Mouse (Mus musculus) heart, postnatal 0 days (tissue): ENCODE measurements at regions not wholly inside any gene's neighbourhood (a gene's known extent, or its start where the extent isn't known, plus 50 kb on each side); places are given as distances from the start of the nearest gene placed in this dataset.

Experiments
- ATAC-seq: fragments of 200-750 bp; cut with Nextera tagmentation; 2 replicates; pipeline ENCODE4 v1.8.0; 2017; ENCODE audit warnings: low read depth, moderate number of reproducible peaks, moderate library complexity; ENCODE audit not compliant: insufficient read depth
- DNase-seq: peaks from one replicate; pipeline ENCODE4 v3.0.0-alpha.2; 2016; ENCODE audit warnings: low spot score
- H3K27ac ChIP-seq: fragments of 300-500 bp; sonication (generic); 2 replicates; pipeline ENCODE4 v1.5.1; 2014; ENCODE audit warnings: low read depth, mild to moderate bottlenecking
- H3K27me3 ChIP-seq: fragments of 300-500 bp; sonication (generic); 2 replicates; pipeline ENCODE4 v1.6.1; 2014; ENCODE audit warnings: low read length, mixed read lengths; ENCODE audit not compliant: control insufficient read depth, insufficient read depth
- H3K36me3 ChIP-seq: fragments of 300-500 bp; sonication (generic); replicated peaks from 2 replicates; pipeline ENCODE4 v1.6.1; 2014; ENCODE audit warnings: low read length, mixed read lengths; ENCODE audit not compliant: control insufficient read depth, insufficient read depth
- H3K4me1 ChIP-seq: fragments of 300-500 bp; sonication (generic); 2 replicates; pipeline ENCODE4 v1.6.1; 2014; ENCODE audit warnings: antibody characterized with exemption; ENCODE audit not compliant: control insufficient read depth, insufficient read depth
- H3K4me2 ChIP-seq: fragments of 300-500 bp; sonication (generic); 2 replicates; pipeline ENCODE4 v1.6.1; 2014; ENCODE audit warnings: low read depth, mild to moderate bottlenecking, low read length, moderate library complexity
- H3K4me3 ChIP-seq: fragments of 300-500 bp; sonication (generic); 2 replicates; pipeline ENCODE4 v1.5.1; 2014; ENCODE audit warnings: low read depth, low read length
- H3K9ac ChIP-seq: fragments of 300-500 bp; sonication (generic); replicated peaks from 2 replicates; pipeline ENCODE4 v1.6.1; 2014; ENCODE audit warnings: low read depth, low read length, mixed read lengths
- H3K9me3 ChIP-seq: fragments of 300-500 bp; sonication (generic); replicated peaks from 2 replicates; pipeline ENCODE4 v1.6.1; 2016; ENCODE audit warnings: low read length; ENCODE audit not compliant: control insufficient read depth
- CTCF ChIP-seq: IDR thresholded peaks from 2 replicates; pipeline ENCODE4 v1.5.1; 2016; ENCODE audit warnings: antibody characterized with exemption, control low read depth, low read depth
- EP300 ChIP-seq: IDR thresholded peaks from 2 replicates; pipeline ENCODE4 v1.6.1; 2016; ENCODE audit warnings: antibody characterized with exemption, low read depth
- WGBS: fragments of 180-500 bp; shearing (Covaris S2); extraction: QIAGEN DNeasy Blood & Tissue Kit; methylation state at CpG from one replicate; pipeline ENCODE4 v1.1.7; 2014; 5-methylcytosine and 5-hydroxymethylcytosine counted together

DNA sequence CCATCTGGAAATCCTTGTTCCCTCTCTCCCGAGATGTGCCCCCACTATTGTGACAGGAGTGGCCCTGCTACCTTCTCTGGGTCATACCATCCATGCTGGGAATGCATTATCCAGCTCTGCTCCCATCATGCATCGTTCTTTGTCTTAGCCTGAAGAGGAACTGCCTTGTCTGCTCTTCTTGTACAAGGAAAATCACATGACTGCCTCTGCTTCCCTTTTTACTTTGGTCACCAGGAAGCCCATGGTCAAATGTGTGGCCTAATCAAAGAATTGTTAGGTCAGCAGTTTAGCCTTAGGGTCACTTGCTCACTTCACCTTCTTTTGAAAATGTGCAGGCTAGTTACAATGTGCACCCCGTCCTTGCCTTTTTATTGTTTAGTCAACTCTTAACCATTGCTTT lies 95.5 kb downstream of the Maf start:
- no peaks in the 10 kb centered on the region for H3K9me3 ChIP-seq
- 71% methylated on average over 3 of the region's 3 CpGs for WGBS
- no peak for DNase-seq

DNA sequence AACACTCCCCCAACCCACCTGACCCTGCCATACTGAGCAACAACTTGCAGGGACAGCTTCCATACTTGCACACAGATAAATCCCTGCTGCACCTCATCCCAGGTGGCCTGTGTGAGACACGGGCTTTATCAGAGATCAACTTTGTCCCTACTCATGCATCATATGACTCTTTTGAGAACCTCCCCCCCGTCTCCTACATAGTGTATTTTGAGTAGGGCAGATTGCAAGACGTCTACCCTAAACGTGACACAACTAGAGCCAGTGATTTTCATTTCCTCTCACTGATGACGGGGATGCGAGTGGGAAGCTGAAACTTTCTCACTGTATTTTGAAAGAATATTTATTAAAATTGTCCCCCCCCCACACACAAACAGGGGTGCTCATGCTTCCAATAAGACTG lies 107.8 kb downstream of the Maf start:
- Histone ChIP-seq H3K36me3 (no peaks in the 10 kb centered on the region), H3K27me3 (no peaks in the 10 kb centered on the region), H3K9me3 (no peaks in the 10 kb centered on the region), H3K9ac (no peak overlapping the region), H3K4me3 (no peak overlapping the region), H3K4me2 (no peak overlapping the region), H3K4me1 (0 out of 2 replicates have a peak, but pooled peaks cover 5% of the 10 kb centered on the region), H3K27ac (no peak overlapping the region)
- no peak for TF ChIP-seq CTCF
- TF ChIP-seq EP300 = no peak
- DNase-seq (no peak), ATAC-seq (no peak)
- WGBS = 74% methylated on average over 6 of the region's 6 CpGs

More for the DNA sequence above, 95.5 kb downstream of the Maf start:
- no peak overlapping the region for H3K4me3 ChIP-seq
- no peaks in the 10 kb centered on the region for H3K36me3 ChIP-seq
- no peak for TF ChIP-seq EP300
- TF ChIP-seq CTCF = no peak
- no peaks in the 10 kb centered on the region for H3K4me1 ChIP-seq
- H3K9ac ChIP-seq = no peak overlapping the region
- no peak overlapping the region for H3K27ac ChIP-seq
- ATAC-seq = no peak
- no peaks in the 10 kb centered on the region for H3K27me3 ChIP-seq
- H3K4me2 ChIP-seq = no peak overlapping the region

DNA sequence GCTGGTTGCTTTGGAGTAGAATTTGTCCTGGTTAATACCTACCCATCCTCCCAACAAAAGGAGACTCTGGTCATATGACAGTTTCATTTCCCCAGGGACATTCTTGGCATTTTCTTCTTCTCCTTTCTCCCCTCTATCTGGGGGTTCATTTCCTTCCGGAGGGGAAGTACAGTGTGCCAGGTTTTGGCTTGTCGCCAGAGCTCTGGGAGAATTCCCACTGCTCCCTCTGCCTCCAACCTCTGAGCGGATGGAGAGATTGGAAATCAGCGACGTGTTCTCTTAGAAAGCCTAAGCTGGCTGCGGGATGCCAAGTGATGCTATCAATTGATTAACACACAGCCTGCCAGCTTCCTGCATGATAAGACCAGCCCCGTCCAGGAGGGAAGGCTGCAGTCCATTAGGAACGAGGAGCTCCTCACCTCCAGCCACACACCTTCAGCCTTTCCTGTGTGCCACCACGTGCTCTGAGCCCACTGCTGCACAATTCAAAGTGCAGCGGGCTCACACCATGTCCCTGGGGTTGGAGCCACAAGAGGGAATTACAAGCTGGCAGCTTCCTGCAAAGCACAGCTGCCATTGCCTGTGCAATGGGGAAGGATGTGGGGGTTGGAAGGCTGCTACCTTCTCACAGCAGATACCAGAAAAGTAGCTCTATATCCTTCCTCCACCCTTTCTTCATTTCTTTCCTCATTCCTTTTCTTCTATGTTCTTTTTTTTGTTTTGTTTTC lies 110.2 kb downstream of the Maf start:
- DNase-seq (no peak), ATAC-seq (no peak)
- TF ChIP-seq CTCF (no peak), EP300 (no peak)
- WGBS = 16% methylated on average over 10 of the region's 10 CpGs
- Histone ChIP-seq H3K36me3 (no peaks in the 10 kb centered on the region), H3K9ac (no peak overlapping the region), H3K4me2 (no peak overlapping the region), H3K4me1 (0 out of 2 replicates have a peak, but pooled peaks cover 5% of the 10 kb centered on the region), H3K27ac (no peak overlapping the region), H3K4me3 (no peak overlapping the region), H3K9me3 (no peaks in the 10 kb centered on the region), H3K27me3 (no peaks in the 10 kb centered on the region)

DNA sequence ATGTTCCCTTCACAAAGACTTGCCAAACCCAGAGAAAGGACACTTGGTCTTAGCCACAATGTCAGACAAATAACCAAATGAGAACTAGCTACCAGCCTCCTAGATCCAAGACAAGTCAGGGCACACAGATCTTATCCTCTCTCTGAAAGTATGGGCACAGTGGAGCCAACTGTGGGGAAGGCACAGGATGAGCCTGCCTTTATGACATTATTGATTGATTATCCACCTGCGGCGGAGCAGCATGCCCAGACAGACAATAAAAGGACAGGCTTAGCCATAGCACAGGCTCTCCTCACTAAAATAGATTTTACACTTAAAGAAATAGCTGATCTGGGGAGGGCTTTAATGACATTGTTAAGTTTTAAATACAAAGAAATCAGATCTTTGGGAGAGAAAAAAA lies 117.9 kb downstream of the Maf start:
- no peak for TF ChIP-seq CTCF
- no peak for TF ChIP-seq EP300
- Histone ChIP-seq H3K9ac (no peak overlapping the region), H3K4me2 (no peak overlapping the region), H3K27ac (no peak overlapping the region), H3K4me1 (no peaks in the 10 kb centered on the region), H3K36me3 (no peaks in the 10 kb centered on the region), H3K4me3 (no peak overlapping the region), H3K9me3 (no peaks in the 10 kb centered on the region), H3K27me3 (no peaks in the 10 kb centered on the region)
- ATAC-seq = no peak
- DNase-seq = no peak
- 94% methylated on average over 2 of the region's 2 CpGs for WGBS

DNA sequence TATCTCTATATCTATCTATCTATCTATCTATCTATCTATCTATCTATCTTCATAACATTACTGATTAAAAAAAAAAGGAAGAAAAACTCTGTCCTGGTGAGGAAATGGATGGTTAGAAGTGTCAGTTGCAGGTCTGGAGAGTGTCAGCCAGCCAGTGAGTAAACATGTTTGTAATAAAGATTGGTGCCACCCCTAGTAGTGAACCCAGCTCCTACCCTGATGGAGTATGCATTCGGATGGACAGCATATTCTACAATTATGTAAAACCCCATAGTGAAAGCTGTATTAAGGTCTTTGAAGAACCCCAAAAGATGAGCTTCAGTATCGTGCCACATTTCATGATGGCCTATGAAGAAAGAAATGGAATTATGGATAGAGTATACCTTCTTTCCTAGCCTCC lies 118.5 kb downstream of the Maf start:
- H3K9ac ChIP-seq = no peak overlapping the region
- no peaks in the 10 kb centered on the region for H3K36me3 ChIP-seq
- DNase-seq (no peak), ATAC-seq (no peak)
- no peak overlapping the region for H3K4me2 ChIP-seq
- WGBS = 85% methylated on average over 2 of the region's 2 CpGs
- TF ChIP-seq CTCF (no peak), EP300 (no peak)
- no peak overlapping the region for H3K4me3 ChIP-seq
- no peaks in the 10 kb centered on the region for H3K4me1 ChIP-seq
- H3K9me3 ChIP-seq = no peaks in the 10 kb centered on the region
- no peaks in the 10 kb centered on the region for H3K27me3 ChIP-seq
- no peak overlapping the region for H3K27ac ChIP-seq

DNA sequence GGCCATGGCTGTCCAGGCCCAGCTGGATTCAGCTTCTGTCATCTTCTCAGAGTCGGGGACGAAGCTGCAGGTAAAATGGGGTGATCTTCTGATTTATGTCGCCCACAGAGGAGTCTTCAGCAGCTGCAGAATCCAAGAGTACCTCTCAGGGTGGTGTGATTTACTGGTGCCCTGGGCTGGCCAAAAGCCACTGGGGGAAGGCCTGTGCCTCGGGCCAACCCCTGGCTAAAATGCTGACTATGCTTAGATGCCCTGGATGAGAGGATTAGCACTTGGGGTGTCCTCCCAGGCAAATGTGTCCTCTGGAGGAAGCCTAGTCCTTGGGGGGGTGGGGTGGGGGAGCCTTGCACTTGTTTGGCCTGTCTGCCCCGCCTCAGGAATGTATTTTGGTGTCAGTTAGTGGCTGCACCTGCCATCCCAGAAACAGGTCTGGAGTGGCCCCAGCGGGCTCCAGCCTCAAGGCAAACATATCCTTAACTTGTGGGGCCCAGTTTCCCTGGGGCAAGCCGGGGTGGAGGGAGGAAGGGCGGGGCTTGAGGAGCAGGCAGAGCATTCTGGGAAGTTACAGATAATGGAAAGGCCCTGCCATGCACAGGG lies 123.2 kb downstream of the Maf start:
- Histone ChIP-seq H3K9ac (no peak overlapping the region), H3K27ac (no peak overlapping the region), H3K9me3 (no peaks in the 10 kb centered on the region), H3K4me3 (no peak overlapping the region), H3K4me1 (no peaks in the 10 kb centered on the region), H3K27me3 (no peaks in the 10 kb centered on the region), H3K36me3 (no peaks in the 10 kb centered on the region), H3K4me2 (no peak overlapping the region)
- whole genome bisulfite sequencing = 77% methylated on average over 8 of the region's 8 CpGs
- DNase-seq (no peak), ATAC-seq (no peak)
- no peak for TF ChIP-seq CTCF
- TF ChIP-seq EP300 = no peak
